16 mouse cellular contexts compared by ENCODE assay signal in the genomic region with DNA sequence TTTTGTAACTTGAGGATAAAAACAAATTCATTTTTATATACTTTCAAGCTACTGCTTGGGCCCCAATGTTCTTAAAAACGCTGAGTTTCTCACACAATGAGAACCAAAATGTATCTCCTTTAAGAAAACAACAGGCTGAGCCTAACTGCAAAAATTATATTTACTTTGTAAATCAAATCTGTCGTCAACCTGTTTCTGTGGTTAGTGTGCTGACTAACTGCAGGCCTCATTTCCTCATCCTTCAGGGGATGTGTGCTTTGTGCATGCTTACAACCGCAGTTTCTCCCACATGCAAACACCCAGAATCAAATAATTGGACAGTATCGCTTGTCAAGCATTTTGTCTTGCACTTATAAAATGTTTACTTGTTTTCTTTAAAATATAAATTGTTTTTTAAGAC. TPM values are rescaled to one million over a fixed set of nuclear protein-coding genes. Genes with fewer than 3 reads are reported as not detected.
A peak's percentile ranks its signal among the peaks of the same experiment; 100 is the strongest.
DNase-seq lines count a peak whose midpoint lies in the region; ATAC-seq and TF ChIP-seq lines count a peak whose summit lies in the region.
"Had no signal": no experiment of that assay in that cellular context is flagged by ENCODE, and none has a peak within 500 bp of the region (broad histone marks: within the 10 kb centered on the region; RNA-seq: fewer than 3 reads in every experiment).

No protein-coding gene starts in this region.

- no peaks in the 10 kb centered on the region for H3K9me3 ChIP-seq in MEL (replicated peaks; ENCODE audit: insufficient read depth, low read length)
- H3K9me3 ChIP-seq in stomach, postnatal 0 days (ENCODE audit: control insufficient read depth, low read length): no peaks in the 10 kb centered on the region
- H3K9me3 ChIP-seq: limb, embryonic 13.5 days had no signal

- no peak for TF ChIP-seq EP300 in MEL (IDR thresholded peaks at IDR 0.05; ENCODE audit: low read depth in 1 of 2, low read length in 2 of 2)
- no peak for TF ChIP-seq EP300 in stomach, postnatal 0 days (optimal IDR thresholded peaks at IDR 0.05)

- no peak for TF ChIP-seq POLR2A in thymus, adult 2 months (IDR thresholded peaks at IDR 0.05; ENCODE audit: control insufficient read depth, extremely low read depth, insufficient read depth, low read length, poor library complexity)
- TF ChIP-seq POLR2A in MEL (IDR thresholded peaks at IDR 0.05; ENCODE audit: control insufficient read depth in 1 of 2, insufficient read depth in 1 of 2, low read depth in 1 of 2, low read length in 2 of 2, poor library complexity in 1 of 2): no peak

- H3K4me1 ChIP-seq in thymus, adult 2 months (replicated peaks; ENCODE audit: control insufficient read depth, insufficient read depth, low read length): peaks cover 6% of the 10 kb centered on the region
- H3K4me1 ChIP-seq in MEL (ENCODE audit: control insufficient read depth in 1 of 2, insufficient read depth in 2 of 2, low read length in 2 of 2): no peaks in the 10 kb centered on the region
- H3K4me1 ChIP-seq in stomach, postnatal 0 days (replicated peaks; ENCODE audit: control insufficient read depth, insufficient read depth): no peaks in the 10 kb centered on the region
- H3K4me1 ChIP-seq: limb, embryonic 13.5 days had no signal

- no peak for TF ChIP-seq CTCF in thymus, adult 2 months (IDR thresholded peaks at IDR 0.05; ENCODE audit: borderline replicate concordance, control insufficient read depth, extremely low read depth, insufficient read depth, low read length, poor library complexity)
- no peak for TF ChIP-seq CTCF in MEL (IDR thresholded peaks at IDR 0.05 in 2 of 3, conservative IDR thresholded peaks at IDR 0.05 in 1 of 3; ENCODE audit: control insufficient read depth in 1 of 3, insufficient read depth in 1 of 3, low read depth in 2 of 3, low read length in 3 of 3, poor library complexity in 1 of 3, severe bottlenecking in 1 of 3)
- TF ChIP-seq CTCF in stomach, postnatal 0 days (IDR thresholded peaks at IDR 0.05; ENCODE audit: low read depth): no peak

- H3K79me2 ChIP-seq in MEL (ENCODE audit: control insufficient read depth, insufficient read depth, low read length, poor library complexity): no peaks in the 10 kb centered on the region

- WGBS in thymus, adult 2 months: 5% methylated on average over 4 of the region's 4 CpGs
- 56% methylated on average over 4 of the region's 4 CpGs for WGBS in stomach, postnatal 0 days

- DNase-seq in thymus, adult 2 months: peak; percentile 8
- no peak for DNase-seq in thymus, postnatal 14 days
- DNase-seq in MEL (ENCODE audit: low read depth, low spot score): peak; percentile 14
- DNase-seq in stomach, postnatal 0 days (ENCODE audit: low spot score): no peak
- no peak for DNase-seq in retina, postnatal 1 day
- DNase-seq in urinary bladder, adult 18-20 months (ENCODE audit: low spot score in 2 of 2): no peak
- DNase-seq: adrenal gland, postnatal 25 days; cerebellum, postnatal 10 days; heart, postnatal 36 days; liver, postnatal 0 days; lung, postnatal 4 days; midbrain, embryonic 14.5 days had no signal

- no peaks in the 10 kb centered on the region for H3K27me3 ChIP-seq in thymus, adult 2 months (ENCODE audit: control insufficient read depth, insufficient read depth, low read length)
- H3K27me3 ChIP-seq in MEL (ENCODE audit: control insufficient read depth in 1 of 2, insufficient read depth in 2 of 2, low read length in 2 of 2): no peaks in the 10 kb centered on the region
- H3K27me3 ChIP-seq in stomach, postnatal 0 days (ENCODE audit: control insufficient read depth, insufficient read depth, low read length): no peaks in the 10 kb centered on the region
- H3K27me3 ChIP-seq: limb, embryonic 13.5 days had no signal

- H3K36me3 ChIP-seq in thymus, adult 2 months (ENCODE audit: control insufficient read depth, insufficient read depth, low read length): no peaks in the 10 kb centered on the region
- no peaks in the 10 kb centered on the region for H3K36me3 ChIP-seq in MEL (ENCODE audit: control insufficient read depth in 1 of 2, insufficient read depth in 2 of 2, low read length in 2 of 2)
- H3K36me3 ChIP-seq in stomach, postnatal 0 days (ENCODE audit: control insufficient read depth, insufficient read depth, low read length): no peaks in the 10 kb centered on the region
- H3K36me3 ChIP-seq: limb, embryonic 13.5 days had no signal

- no peak overlapping the region for H3K27ac ChIP-seq in thymus, adult 2 months (ENCODE audit: control insufficient read depth, insufficient read depth, low read length)
- no peak overlapping the region for H3K27ac ChIP-seq in MEL (ENCODE audit: control insufficient read depth, low read depth, low read length)
- H3K27ac ChIP-seq in stomach, postnatal 0 days (replicated peaks): no peak overlapping the region
- H3K27ac ChIP-seq: limb, embryonic 13.5 days had no signal

- no peak overlapping the region for H3K4me3 ChIP-seq in thymus, adult 2 months (ENCODE audit: control insufficient read depth, insufficient read depth, low read length)
- H3K4me3 ChIP-seq in MEL (ENCODE audit: control insufficient read depth in 1 of 2, insufficient read depth in 1 of 2, low read depth in 2 of 2, low read length in 2 of 2): no peak overlapping the region
- H3K4me3 ChIP-seq in stomach, postnatal 0 days (ENCODE audit: low read depth, low read length): no peak overlapping the region
- H3K4me3 ChIP-seq: limb, embryonic 13.5 days had no signal

- H3K9ac ChIP-seq in MEL (ENCODE audit: control insufficient read depth, low read depth, low read length, poor library complexity, severe bottlenecking): no peak overlapping the region
- H3K9ac ChIP-seq in stomach, postnatal 0 days (ENCODE audit: low read length): no peak overlapping the region
- H3K9ac ChIP-seq: limb, embryonic 13.5 days; liver, postnatal 0 days had no signal

- ATAC-seq in inflammation-experienced regulatory T-cells, adult 6 months: peak; percentile 44
- peak; percentile 42; the same call in 1 of the 2 replicates for ATAC-seq in stomach, postnatal 0 days (ENCODE audit: low FRiP score, low TSS enrichment)
- no peak for ATAC-seq in erythroblast, adult 5-6 weeks (replicated peaks; ENCODE audit: low FRiP score, poor library complexity, severe bottlenecking)
- ATAC-seq: forebrain, embryonic 16.5 days; liver, postnatal 0 days had no signal

- TF ChIP-seq RAD21 in MEL (IDR thresholded peaks at IDR 0.05; ENCODE audit: low read depth, low read length): no peak

- no peak overlapping the region for H3K4me2 ChIP-seq in stomach, postnatal 0 days (replicated peaks; ENCODE audit: low read depth)
- H3K4me2 ChIP-seq: limb, embryonic 13.5 days had no signal

TF ChIP-seq in MEL, 35 proteins besides CTCF, POLR2A, EP300 and RAD21:
- TF ChIP-seq NRF1 (IDR thresholded peaks at IDR 0.05; ENCODE audit: insufficient read depth, low read depth, low read length, poor library complexity, severe bottlenecking): no peak
- TF ChIP-seq HCFC1 (IDR thresholded peaks at IDR 0.05; ENCODE audit: low read depth, low read length): no peak
- no peak for TF ChIP-seq SMC3 (IDR thresholded peaks at IDR 0.05; ENCODE audit: low read depth, low read length)
- TF ChIP-seq UBTF (IDR thresholded peaks at IDR 0.05; ENCODE audit: borderline replicate concordance, insufficient read depth, low read depth, low read length): no peak
- no peak for TF ChIP-seq GABPA (IDR thresholded peaks at IDR 0.05; ENCODE audit: low read depth, low read length)
- no peak for TF ChIP-seq MAFK (IDR thresholded peaks at IDR 0.05; ENCODE audit: borderline replicate concordance, low read depth, low read length)
- no peak for TF ChIP-seq MEF2A (IDR thresholded peaks at IDR 0.05; ENCODE audit: extremely low read depth, insufficient replicate concordance, low read depth, low read length, poor library complexity, severe bottlenecking)
- TF ChIP-seq JUND (IDR thresholded peaks at IDR 0.05; ENCODE audit: low read depth, low read length): no peak
- TF ChIP-seq MAZ (IDR thresholded peaks at IDR 0.05; ENCODE audit: low read depth, low read length): no peak
- TF ChIP-seq POLR2AphosphoS2 (IDR thresholded peaks at IDR 0.05; ENCODE audit: low read length): no peak
- no peak for TF ChIP-seq BHLHE40 (IDR thresholded peaks at IDR 0.05; ENCODE audit: borderline replicate concordance, low read depth, low read length)

RNA-seq across cellular contexts. Expression of gene Txlnb, which starts 20.9 kb away (rescaled TPM):
- polyA plus RNA-seq in thymus, adult 2 months (2012; rRNA removed): 0.59 and 5.5 TPM in 2 replicates
- not detected in 2 replicates for total RNA-seq in MEL (2012; rRNA removed)
- not detected for polyA plus RNA-seq in MEL (2012; ENCODE audit: insufficient read depth in 1 of 2, insufficient read length in 2 of 2, low read depth in 1 of 2, low replicate concordance in 2 of 2, missing spikeins in 1 of 2)
- polyA plus RNA-seq in inflammation-experienced regulatory T-cells, adult 6 months (2017; shearing (Covaris generic)): 1 to 10 TPM; 1.7 to 2.1 (median 1.9) TPM
- 0.16 and 0.35 TPM in 2 replicates for polyA plus RNA-seq in stomach, postnatal 0 days (2015; fragmentation: Nextera tagmentation; extraction: Ambion mirVana)
- not detected in 2 replicates for total RNA-seq in erythroblast, adult 5-6 weeks (2015; ENCODE audit: low replicate concordance)
- total RNA-seq in erythroblast, adult 5-6 weeks (2017; ENCODE audit: low replicate concordance): not detected in 2 replicates

RNA-seq across cellular contexts. Expression of gene Cited2, which starts 52.1 kb away (rescaled TPM):
- polyA plus RNA-seq in thymus, adult 2 months (2012; rRNA removed): 42.8 and 53.7 TPM in 2 replicates
- total RNA-seq in MEL (2012; rRNA removed): 2.3 and 2.8 TPM in 2 replicates
- polyA plus RNA-seq in MEL (2012; ENCODE audit: insufficient read depth in 1 of 2, insufficient read length in 2 of 2, low read depth in 1 of 2, low replicate concordance in 2 of 2, missing spikeins in 1 of 2): 10 to 100 TPM in 1 of 2 experiments, not detected in 1; 13.1 TPM
- polyA plus RNA-seq in inflammation-experienced regulatory T-cells, adult 6 months (2017; shearing (Covaris generic)): 1 to 10 TPM; 5.5 to 8.0 (median 7.7) TPM
- 33.0 and 33.7 TPM in 2 replicates for polyA plus RNA-seq in stomach, postnatal 0 days (2015; fragmentation: Nextera tagmentation; extraction: Ambion mirVana)
- total RNA-seq in erythroblast, adult 5-6 weeks (2015; ENCODE audit: low replicate concordance): 55.1 and 55.2 TPM in 2 replicates
- total RNA-seq in erythroblast, adult 5-6 weeks (2017; ENCODE audit: low replicate concordance): 14.9 and 27.0 TPM in 2 replicates

Comparison
In these comparisons a context has a peak if more than half of its experiments do, and no peak if none do; other contexts are left out.
1. DNase-seq: peak in thymus, adult 2 months (single experiment) and MEL (single experiment); none in thymus, postnatal 14 days (single experiment), stomach, postnatal 0 days (single experiment), retina, postnatal 1 day (single experiment) and urinary bladder, adult 18-20 months (0 of 2).